Mouse (Mus musculus): ENCODE measurements around the gene Rhobtb1.

Rhobtb1 gene

DNA sequence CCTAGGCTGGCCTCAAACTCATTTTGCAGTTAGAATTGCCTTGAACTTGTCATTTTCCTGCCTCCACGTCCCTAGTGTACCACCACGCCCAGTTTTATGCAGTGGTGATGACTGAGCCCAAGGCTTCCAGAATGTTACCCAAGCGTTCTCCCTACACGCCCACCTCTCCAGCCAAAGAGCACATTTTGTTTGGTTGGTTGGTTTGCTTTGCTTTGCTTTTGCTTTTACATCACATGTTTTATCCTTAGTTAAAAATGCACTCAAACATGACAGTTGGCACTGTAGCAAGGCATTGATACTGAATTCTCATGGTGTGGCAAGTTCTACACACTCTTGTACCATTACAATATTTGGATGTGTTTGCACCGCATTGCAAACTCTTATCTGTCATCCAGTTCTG, 12.0 kb downstream of the Rhobtb1 start:
- no peak for DNase-seq (ENCODE audit: low read depth, low spot score)

GRCm38 (mm10) chr10:69165125-69165524, 13.9 kb downstream of the Rhobtb1 start:
- peak; percentile 60 for DNase-seq (ENCODE audit: low read depth, low spot score)

DNA sequence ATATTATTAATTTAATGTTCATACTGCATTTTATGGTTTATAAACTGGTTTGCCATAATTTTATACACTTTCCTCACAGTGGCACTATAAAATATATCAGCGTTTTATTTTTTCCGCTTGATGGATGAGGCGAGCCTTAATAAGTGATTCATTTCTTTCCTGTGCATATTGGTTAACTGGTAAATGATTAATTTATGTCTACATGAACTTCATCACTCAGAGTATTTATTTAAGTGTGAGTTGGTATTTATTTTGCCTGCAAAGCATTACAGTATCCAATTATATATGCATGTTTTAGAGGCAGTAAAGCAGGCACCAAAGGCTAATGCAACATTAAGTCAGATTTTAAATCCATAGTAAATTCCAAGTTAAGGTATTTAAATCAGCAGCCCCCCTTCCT, 14.6 kb downstream of the Rhobtb1 start:
- DNase-seq (ENCODE audit: low read depth, low spot score) = no peak

GRCm38 (mm10) chr10:69166514-69166913, 15.3 kb downstream of the Rhobtb1 start:
- DNase-seq (ENCODE audit: low read depth, low spot score) = no peak

GRCm38 (mm10) chr10:69172412-69172811, 21.2 kb downstream of the Rhobtb1 start:
- no peak for DNase-seq (ENCODE audit: low read depth, low spot score)

DNA sequence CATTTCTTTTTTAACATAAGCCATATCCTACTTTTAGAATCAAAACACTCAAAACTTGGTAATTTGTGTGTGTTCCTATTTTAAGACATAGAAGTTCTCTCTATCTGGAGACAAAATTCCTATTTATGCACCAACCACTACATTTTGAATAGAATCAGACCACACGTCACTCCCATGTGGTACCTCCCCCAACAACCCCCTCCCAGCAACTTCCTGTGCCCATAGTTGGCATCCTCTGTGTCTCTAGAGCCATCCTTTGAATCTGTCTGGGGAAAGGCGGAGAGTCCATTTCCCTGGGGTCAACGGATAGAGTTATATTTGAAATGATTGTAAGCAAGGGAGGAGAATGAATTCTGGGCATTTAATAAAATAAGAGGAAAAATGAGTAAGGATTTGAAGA, 24.9 kb downstream of the Rhobtb1 start:
- DNase-seq (ENCODE audit: low read depth, low spot score) = no peak

DNA sequence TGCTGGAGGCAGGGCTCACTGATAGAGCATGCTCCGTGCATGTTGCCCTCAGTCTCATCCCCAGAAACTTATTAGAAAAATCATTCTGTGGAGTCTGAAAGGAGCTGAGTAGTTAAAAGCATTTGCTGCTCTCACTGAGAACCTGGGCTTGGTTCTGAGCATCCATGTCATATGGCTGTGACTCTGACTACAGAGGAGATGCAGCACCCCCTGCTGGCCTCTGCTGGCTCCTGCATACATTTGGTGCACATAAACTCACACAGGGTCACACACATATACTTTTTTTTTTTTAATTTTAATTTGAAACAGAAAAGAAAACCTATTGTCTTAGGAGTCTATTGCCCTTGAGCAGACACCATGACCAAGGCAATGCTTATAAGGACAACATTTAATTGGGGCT, 28.1 kb downstream of the Rhobtb1 start:
- DNase-seq (ENCODE audit: low read depth, low spot score) = peak; percentile 12

DNA sequence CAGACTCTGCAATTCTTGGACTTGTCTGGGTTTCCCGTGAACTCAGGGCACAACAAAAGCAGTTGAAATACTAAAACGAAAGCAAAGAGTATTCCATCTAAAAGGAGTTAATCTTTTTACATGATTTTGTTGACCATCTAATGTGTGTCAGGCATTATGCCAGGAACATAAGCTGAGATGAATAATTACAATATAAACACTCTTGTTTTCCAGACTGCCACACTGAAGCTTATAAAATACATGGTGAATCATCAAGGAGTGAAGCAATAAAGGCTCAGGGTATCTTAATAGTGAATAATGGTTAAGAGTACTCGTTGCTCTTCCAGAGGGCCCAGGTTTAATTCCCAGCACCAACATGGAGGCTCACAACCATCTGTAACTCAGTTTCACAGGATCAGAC, 29.8 kb downstream of the Rhobtb1 start:
- no peak for DNase-seq (ENCODE audit: low read depth, low spot score)

DNA sequence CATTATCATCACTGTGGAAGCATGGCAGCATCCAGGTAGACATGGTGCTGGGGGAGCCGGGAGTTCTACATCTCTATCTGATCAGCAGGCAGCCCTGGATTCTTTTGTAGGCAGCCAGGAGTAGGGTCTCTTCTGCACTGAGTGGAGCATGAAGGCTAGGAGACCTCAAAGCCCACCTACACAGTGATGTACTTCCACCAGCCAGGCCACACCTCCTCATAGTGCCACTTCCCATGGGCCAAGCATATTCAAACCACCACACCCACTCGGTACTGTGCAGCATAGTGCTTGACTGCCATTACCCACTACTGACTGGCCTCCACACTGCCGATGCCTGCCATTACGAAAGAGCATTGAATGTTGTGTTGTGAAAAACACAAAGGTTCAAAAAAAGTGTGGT, 33.7 kb downstream of the Rhobtb1 start:
- no peak for DNase-seq (ENCODE audit: low read depth, low spot score)

DNA sequence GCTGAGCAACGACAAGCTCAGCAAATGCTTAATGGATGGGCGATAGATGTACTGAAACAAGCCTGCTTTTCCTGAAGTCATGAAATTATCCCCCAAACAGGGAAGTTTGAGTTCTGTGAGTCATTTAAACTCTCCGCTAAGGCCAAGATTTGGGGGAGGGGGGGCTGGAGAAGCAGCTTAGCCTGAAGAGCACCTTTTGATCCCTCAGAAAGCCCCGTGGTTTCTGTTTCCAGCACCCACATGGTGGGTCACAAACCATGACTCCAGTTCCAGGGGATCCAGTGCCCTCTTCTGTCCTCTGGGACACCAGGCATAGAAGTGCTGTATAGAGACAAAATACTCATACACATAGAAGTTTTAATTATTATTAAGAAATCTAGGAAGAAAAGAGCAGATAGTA, 34.2 kb downstream of the Rhobtb1 start:
- DNase-seq (ENCODE audit: low read depth, low spot score) = no peak

GRCm38 (mm10) chr10:69185894-69186893, 35.0 kb downstream of the Rhobtb1 start:
- peak; percentile 60 for DNase-seq (ENCODE audit: low read depth, low spot score)

DNA sequence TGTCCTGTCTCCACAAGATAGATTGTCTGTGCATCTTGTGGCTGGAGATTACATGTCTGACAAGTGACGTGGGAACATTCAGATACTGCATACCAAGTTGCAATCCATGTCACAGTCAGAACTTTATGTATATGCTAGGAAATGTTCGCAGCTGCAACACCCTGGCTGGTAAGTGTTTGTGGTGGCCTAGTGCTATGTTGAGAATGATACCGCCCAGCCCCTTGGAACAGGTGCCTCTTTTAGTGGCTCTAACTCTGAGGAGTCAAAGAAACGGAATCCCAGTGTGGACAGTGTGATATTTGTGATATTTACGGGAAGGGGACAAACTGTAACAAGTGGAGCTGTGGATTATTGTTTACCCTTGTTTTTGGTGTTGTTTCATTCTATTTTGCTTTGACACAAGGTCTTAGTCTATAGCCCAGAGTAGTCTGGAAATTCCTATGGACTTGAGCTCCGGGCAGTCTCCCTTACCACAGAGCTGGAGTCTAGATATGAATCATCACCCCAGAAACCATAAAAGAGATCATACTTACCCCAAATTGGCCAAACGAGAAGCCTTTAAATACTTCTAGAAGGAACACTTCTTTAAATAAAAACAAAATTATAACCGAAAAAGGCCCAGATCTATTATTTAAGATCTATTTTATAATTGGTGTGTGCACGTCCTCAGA, 36.7 kb downstream of the Rhobtb1 start:
- DNase-seq (ENCODE audit: low read depth, low spot score) = no peak

DNA sequence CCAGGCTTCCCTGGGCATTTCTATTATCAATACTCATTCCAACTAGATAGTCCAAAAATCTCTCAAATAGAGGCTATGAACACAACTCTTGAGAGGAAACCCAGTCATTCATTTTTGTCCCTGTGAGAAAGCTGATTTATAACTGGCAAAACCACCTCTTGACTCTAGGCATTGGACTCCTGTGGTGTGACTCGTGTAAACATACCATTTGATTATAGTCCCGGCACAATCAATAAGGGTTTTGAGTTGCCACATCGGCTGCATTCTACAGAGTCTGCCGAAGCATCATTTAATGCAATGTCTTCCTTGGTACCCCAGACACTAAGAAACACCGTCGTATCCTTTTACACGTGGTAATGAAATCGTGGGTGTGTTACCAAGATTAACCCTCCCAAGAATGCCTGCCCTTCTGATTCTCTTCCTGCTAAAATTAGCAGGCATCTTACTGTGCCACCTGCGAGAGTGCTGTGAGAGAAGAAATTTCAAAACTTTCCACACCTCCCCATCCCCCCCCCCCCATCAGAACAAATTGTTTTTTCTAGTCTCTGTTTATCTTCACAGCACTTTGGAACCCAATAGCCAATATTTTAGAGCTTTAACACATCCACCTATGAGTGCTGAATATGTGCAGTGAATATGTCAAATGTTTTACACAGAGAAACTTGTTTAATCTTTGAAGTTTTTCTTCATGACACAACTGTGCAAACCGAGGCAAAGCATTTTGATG, 39.4 kb downstream of the Rhobtb1 start:
- DNase-seq (ENCODE audit: low read depth, low spot score) = no peak

DNA sequence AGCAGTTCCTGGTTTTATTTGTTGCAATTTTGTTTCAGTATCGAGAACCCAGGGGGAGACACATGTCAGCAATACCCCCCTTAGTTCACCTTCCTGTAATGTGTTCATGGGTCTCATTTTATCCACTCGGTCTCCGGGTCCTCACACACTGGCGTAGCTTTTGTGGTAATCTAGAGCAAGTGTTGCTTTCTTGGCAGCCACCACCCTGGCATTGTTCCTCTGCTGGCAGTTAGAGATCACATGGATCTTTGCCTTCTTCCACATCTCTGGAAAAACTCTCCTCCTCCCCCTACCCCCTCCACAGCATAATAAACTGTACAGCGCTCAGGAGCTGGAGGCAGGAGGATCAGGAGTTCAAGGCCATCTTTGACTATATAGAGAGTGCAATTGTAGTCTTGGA, 41.0 kb downstream of the Rhobtb1 start:
- no peak for DNase-seq (ENCODE audit: low read depth, low spot score)

DNA sequence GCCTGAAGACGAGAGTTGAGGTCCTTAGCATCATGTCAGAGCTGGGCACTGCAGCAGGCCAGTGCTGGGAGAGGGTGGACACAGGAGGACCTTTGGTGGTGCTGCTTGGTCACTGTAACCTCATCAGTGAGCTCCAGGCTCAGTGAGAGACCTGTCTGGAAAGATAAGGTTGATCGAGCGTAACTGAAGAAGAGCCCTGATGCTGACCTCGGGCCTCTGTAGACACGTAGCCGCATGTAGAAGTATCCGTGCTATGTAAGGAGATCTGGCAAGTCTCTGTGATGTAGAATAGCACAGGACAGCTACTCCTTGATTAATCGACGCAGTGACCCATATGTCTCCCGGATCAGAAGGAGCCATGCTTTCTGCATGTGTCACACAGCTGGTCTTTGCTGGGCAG, 42.5 kb downstream of the Rhobtb1 start:
- no peak for DNase-seq (ENCODE audit: low read depth, low spot score)

DNA sequence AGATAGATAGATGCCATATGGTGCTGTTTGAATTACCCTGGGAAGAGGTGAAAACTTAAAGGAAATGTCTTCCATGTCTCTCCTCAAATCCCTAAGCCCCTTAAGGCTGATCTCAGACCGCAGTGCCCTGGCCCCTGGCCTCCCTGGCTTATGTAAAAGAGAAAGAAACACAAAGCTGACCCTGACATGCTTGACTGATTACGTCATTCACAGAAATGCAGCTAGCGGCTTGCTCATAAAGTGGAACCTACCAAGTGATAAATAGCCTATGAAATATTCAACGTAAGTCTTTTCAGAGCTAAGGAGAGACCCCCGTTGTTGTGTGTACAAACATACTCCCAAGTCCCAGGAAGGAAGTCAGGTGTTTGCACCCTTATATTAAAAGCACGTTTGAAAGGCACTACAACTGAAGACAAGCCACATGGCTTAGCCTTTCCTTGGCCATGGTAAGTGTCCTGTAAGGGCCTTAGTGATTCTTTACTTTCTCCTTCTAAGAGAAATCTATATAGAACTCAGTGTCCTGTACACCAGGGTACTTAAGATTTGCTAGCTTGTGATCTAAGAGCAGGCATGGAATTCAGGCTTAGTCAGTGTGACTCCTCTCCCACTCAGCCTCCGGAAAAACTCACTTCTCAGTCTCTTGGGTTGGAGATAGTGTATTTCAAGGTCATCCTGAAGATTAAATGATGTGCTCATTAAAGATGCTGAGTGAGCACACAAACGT, 53.6 kb downstream of the Rhobtb1 start:
- no peak for DNase-seq (ENCODE audit: low read depth, low spot score)

GRCm38 (mm10) chr10:69206081-69206480, 54.8 kb downstream of the Rhobtb1 start:
- DNase-seq (ENCODE audit: low read depth, low spot score) = no peak

DNA sequence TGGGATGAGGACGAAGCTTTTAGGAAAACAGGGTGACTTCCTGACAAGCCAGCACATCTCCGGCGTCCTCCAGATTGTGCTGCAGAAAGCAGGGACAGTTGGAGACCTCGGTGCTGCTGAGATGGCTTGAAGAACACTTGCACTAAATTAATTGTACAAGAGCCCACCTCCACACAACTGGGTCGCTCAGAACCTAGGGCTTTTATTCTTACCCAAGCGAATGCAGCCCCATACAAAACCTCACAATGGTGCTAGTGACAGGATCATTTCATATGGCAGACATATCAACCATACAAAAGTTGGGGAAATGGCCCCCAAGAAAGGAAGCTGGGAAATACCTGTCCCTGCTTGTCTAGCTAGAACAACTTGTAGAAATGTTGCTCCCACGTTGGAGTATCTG, 56.2 kb downstream of the Rhobtb1 start:
- no peak for DNase-seq (ENCODE audit: low read depth, low spot score)

GRCm38 (mm10) chr10:69207981-69208630, 56.9 kb downstream of the Rhobtb1 start:
- DNase-seq (ENCODE audit: low read depth, low spot score) = no peak

DNA sequence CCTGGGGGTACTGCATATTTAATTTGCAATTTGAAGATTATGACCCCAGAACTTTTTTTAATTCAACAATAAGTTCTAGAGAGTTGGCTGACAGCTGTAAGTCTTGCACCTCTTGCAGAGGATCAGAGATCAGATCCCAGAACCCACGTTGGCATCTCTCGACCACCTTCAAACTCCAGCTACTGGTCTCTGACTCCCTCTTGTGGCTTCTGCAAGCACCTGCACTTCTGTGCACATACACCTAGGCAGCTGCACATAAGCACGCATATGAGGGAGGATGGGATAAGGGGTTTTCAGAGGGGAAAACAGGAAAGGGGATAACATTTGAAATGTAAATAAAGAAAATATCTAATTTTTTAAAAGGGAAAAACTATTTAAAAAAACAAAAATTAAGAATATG, 57.5 kb downstream of the Rhobtb1 start:
- DNase-seq (ENCODE audit: low read depth, low spot score) = peak; percentile 22

- no peak for DNase-seq (ENCODE audit: low read depth, low spot score)
Observed at GRCm38 (mm10) chr10:69210006-69210405, 58.8 kb downstream of the Rhobtb1 start.

All from ES-CJ7 (cell line).